In genomic region chr10:84372161-84373095, GRCm38 (mm10) we compare ENCODE assay signal across 8 mouse cellular contexts.
A peak's percentile ranks its signal among the peaks of the same experiment; 100 is the strongest.
DNase-seq lines count a peak whose midpoint lies in the region; ATAC-seq lines count a peak whose summit lies in the region.

No protein-coding gene starts in this region.

- H3K27ac ChIP-seq in hindbrain, embryonic 13.5 days: peak overlapping the region; percentile 70
- peak overlapping the region; percentile 13; the same call in 1 of the 2 replicates for H3K27ac ChIP-seq in midbrain, embryonic 15.5 days

- DNase-seq in embryo, embryonic 10 days (ENCODE audit: low spot score): peak; percentile 21
- no peak for DNase-seq in embryo, embryonic 9.5 days (ENCODE audit: extremely low spot score)
- DNase-seq in brain, adult 2 months (ENCODE audit: low read depth, low spot score): peak; percentile 88
- DNase-seq in thymus, adult 18-20 months: no peak
- DNase-seq in adrenal gland, postnatal 4 days (ENCODE audit: low spot score in 2 of 2): no peak

- H3K4me3 ChIP-seq in hindbrain, embryonic 13.5 days: peak overlapping the region; percentile 9; the same call in 1 of the 2 replicates
- H3K4me3 ChIP-seq in midbrain, embryonic 15.5 days: no peak overlapping the region

- ATAC-seq in hindbrain, embryonic 13.5 days (ENCODE audit: low FRiP score): peak; percentile 84
- peak; percentile 80 for ATAC-seq in midbrain, embryonic 15.5 days (replicated peaks)
- no peak for ATAC-seq in inflammation-experienced regulatory T-cells, adult 6 months

- peak overlapping the region; percentile 38 for H3K4me2 ChIP-seq in hindbrain, embryonic 13.5 days
- peak overlapping the region; percentile 17; the same call in 1 of the 2 replicates for H3K4me2 ChIP-seq in midbrain, embryonic 15.5 days

- peaks cover 33% of the 10 kb centered on the region for H3K36me3 ChIP-seq in hindbrain, embryonic 13.5 days
- H3K36me3 ChIP-seq in midbrain, embryonic 15.5 days (replicated peaks): peaks cover 11% of the 10 kb centered on the region

- no peaks in the 10 kb centered on the region for H3K9me3 ChIP-seq in hindbrain, embryonic 13.5 days
- H3K9me3 ChIP-seq in midbrain, embryonic 15.5 days: no peaks in the 10 kb centered on the region

- 26% methylated on average over 18 of the region's 18 CpGs for WGBS in hindbrain, embryonic 13.5 days
- 23% methylated on average over 18 of the region's 18 CpGs for WGBS in midbrain, embryonic 15.5 days

- H3K9ac ChIP-seq in hindbrain, embryonic 13.5 days: peak overlapping the region; percentile 60
- H3K9ac ChIP-seq in midbrain, embryonic 15.5 days: 0 out of 2 replicates have a peak overlapping the region, but pooled peaks have one; percentile 6

- H3K4me1 ChIP-seq in hindbrain, embryonic 13.5 days (replicated peaks): peaks cover 23% of the 10 kb centered on the region
- H3K4me1 ChIP-seq in midbrain, embryonic 15.5 days: peaks cover 15% of the 10 kb centered on the region

- no peaks in the 10 kb centered on the region for H3K27me3 ChIP-seq in hindbrain, embryonic 13.5 days
- no peaks in the 10 kb centered on the region for H3K27me3 ChIP-seq in midbrain, embryonic 15.5 days (replicated peaks)

Comparison
In these comparisons a context has a peak if more than half of its experiments do, and no peak if none do; other contexts are left out.
1. DNase-seq: peak in embryo, embryonic 10 days (single experiment) and brain, adult 2 months (single experiment); none in embryo, embryonic 9.5 days (single experiment), thymus, adult 18-20 months (0 of 2) and adrenal gland, postnatal 4 days (0 of 2).